Mouse (Mus musculus) intestine, postnatal 0 days (tissue): ENCODE data around the gene Celsr1. TPM values are rescaled to one million over a fixed set of nuclear protein-coding genes. Genes with fewer than 3 reads are reported as not detected.

Source experiments
- ATAC-seq: fragments of 200-750 bp; cut with Nextera tagmentation; 2 replicates; pipeline ENCODE4 v1.8.0; 2017; ENCODE audit warnings: mild to moderate bottlenecking, moderate TSS enrichment, moderate library complexity
- H3K27ac ChIP-seq: fragments of 300-500 bp; sonication (generic); 2 replicates; pipeline ENCODE4 v1.5.1; 2014; ENCODE audit warnings: mild to moderate bottlenecking, low read depth, low read length, moderate library complexity
- H3K27me3 ChIP-seq: fragments of 300-500 bp; sonication (generic); replicated peaks from 2 replicates; pipeline ENCODE4 v1.6.1; 2014; ENCODE audit warnings: low read length, mixed read lengths; ENCODE audit not compliant: control insufficient read depth, insufficient read depth
- H3K36me3 ChIP-seq: fragments of 300-500 bp; sonication (generic); 2 replicates; pipeline ENCODE4 v1.6.1; 2014; ENCODE audit warnings: mild to moderate bottlenecking, moderate library complexity; ENCODE audit not compliant: control insufficient read depth, insufficient read depth
- H3K4me1 ChIP-seq: fragments of 300-500 bp; sonication (generic); replicated peaks from 2 replicates; pipeline ENCODE4 v1.6.1; 2014; ENCODE audit warnings: antibody characterized with exemption, low read length, mixed read lengths; ENCODE audit not compliant: control insufficient read depth, insufficient read depth
- H3K4me2 ChIP-seq: fragments of 300-500 bp; sonication (generic); replicated peaks from 2 replicates; pipeline ENCODE4 v1.6.1; 2014; ENCODE audit warnings: low read depth, mild to moderate bottlenecking, moderate library complexity
- H3K4me3 ChIP-seq: fragments of 300-500 bp; sonication (generic); 2 replicates; pipeline ENCODE4 v1.5.1; 2014; ENCODE audit warnings: low read depth, low read length
- H3K9ac ChIP-seq: fragments of 300-500 bp; sonication (generic); 2 replicates; pipeline ENCODE4 v1.6.1; 2014; ENCODE audit warnings: mild to moderate bottlenecking, low read depth, low read length
- H3K9me3 ChIP-seq: fragments of 300-500 bp; sonication (generic); 2 replicates; pipeline ENCODE4 v1.6.1; 2016; ENCODE audit warnings: mixed run types; ENCODE audit not compliant: control insufficient read depth
- CTCF ChIP-seq: sonication (generic); IDR thresholded peaks from 2 replicates; pipeline ENCODE4 v1.5.1; 2016; ENCODE audit warnings: low read depth, mild to moderate bottlenecking, control low read depth, antibody characterized with exemption, moderate library complexity
- WGBS: fragments of 180-500 bp; shearing (Covaris S2); extraction: QIAGEN DNeasy Blood & Tissue Kit; methylation state at CpG from one replicate; pipeline ENCODE4 v1.1.7; 2014; 5-methylcytosine and 5-hydroxymethylcytosine counted together
- polyA plus RNA-seq: library from polyadenylated mRNA; unstranded; fragments of >200 nt; fragmentation: Nextera tagmentation; extraction: Ambion mirVana; gene quantifications from 2 replicates; pipeline ENCODE4 v1.2.1, GENCODE M21; 2015

Celsr1 gene
- polyA plus RNA-seq, 1 experiment from 2014 or later = 0.39 TPM

GRCm38 (mm10) chr15:85859490-85860031 lies 174.0 kb downstream of the Celsr1 start, which contains the start of gene Gtse1:
Gene Gtse1, plus strand, starts transcription at chr15:85859745.
- peaks cover 23% of the 10 kb centered on the region for H3K36me3 ChIP-seq
- TF ChIP-seq CTCF = no peak
- under 1% methylated on average over 42 of the region's 42 CpGs for WGBS
- H3K27ac ChIP-seq = no peak within 1 kb of the TSS
- no peaks in the 10 kb centered on the region for H3K27me3 ChIP-seq
- peak within 1 kb of the TSS; percentile 82 for H3K4me3 ChIP-seq
- no peaks in the 10 kb centered on the region for H3K9me3 ChIP-seq
- peak within 1 kb of the TSS; percentile 92 for H3K4me2 ChIP-seq
- ATAC-seq = peak; percentile 96
- 0 out of 2 replicates have a peak, but pooled peaks cover 4% of the 10 kb centered on the region for H3K4me1 ChIP-seq
- peak within 1 kb of the TSS; percentile 54 for H3K9ac ChIP-seq

- H3K4me3 ChIP-seq = peak overlapping the region; percentile 82
- ATAC-seq = peak; percentile 15; the same call in 1 of the 2 replicates
- no peak for TF ChIP-seq CTCF
- 0 out of 2 replicates have a peak, but pooled peaks cover 4% of the 10 kb centered on the region for H3K4me1 ChIP-seq
- H3K4me2 ChIP-seq = peak overlapping the region; percentile 92
- H3K9ac ChIP-seq = peak overlapping the region; percentile 54
- H3K27me3 ChIP-seq = no peaks in the 10 kb centered on the region
- 7% methylated on average over 15 of the region's 15 CpGs for WGBS
- no peaks in the 10 kb centered on the region for H3K9me3 ChIP-seq
- peaks cover 18% of the 10 kb centered on the region for H3K36me3 ChIP-seq
- no peak overlapping the region for H3K27ac ChIP-seq
These were observed 174.5 kb downstream of the Celsr1 start for GRCm38 (mm10) chr15:85858980-85859489.

- Histone ChIP-seq H3K36me3 (peaks cover 11% of the 10 kb centered on the region; the same call in 1 of the 2 replicates), H3K27ac (no peak overlapping the region), H3K4me2 (no peak overlapping the region), H3K4me1 (no peaks in the 10 kb centered on the region), H3K4me3 (no peak overlapping the region), H3K27me3 (no peaks in the 10 kb centered on the region), H3K9me3 (no peaks in the 10 kb centered on the region), H3K9ac (no peak overlapping the region)
- peak; percentile 45 for TF ChIP-seq CTCF
- ATAC-seq = no peak
- 85% methylated on average over 12 of the region's 12 CpGs for WGBS
These were observed 181.8 kb downstream of the Celsr1 start for GRCm38 (mm10) chr15:85851656-85852392.

Other genes starting within 250 kb of the Celsr1 start
- gene Cdpf1, start 222.1 kb downstream of the Celsr1 start, polyA plus RNA-seq = 48.6 and 49.9 TPM in 2 replicates
- gene Pkdrej, start 212.0 kb downstream of the Celsr1 start, polyA plus RNA-seq = 0.07 and 0.12 TPM in 2 replicates
- 8.6 and 10.4 TPM in 2 replicates for gene Ttc38, start 201.5 kb downstream of the Celsr1 start, polyA plus RNA-seq
- 4.2 and 4.6 TPM in 2 replicates for gene Gtse1, start 174.0 kb downstream of the Celsr1 start, polyA plus RNA-seq
- 13.6 and 14.4 TPM in 2 replicates for gene Trmu, start 154.5 kb downstream of the Celsr1 start, polyA plus RNA-seq
- gene Gramd4, start 23.9 kb upstream of the Celsr1 start, polyA plus RNA-seq = 5.6 and 6.4 TPM in 2 replicates
- gene Cerk, start 152.4 kb upstream of the Celsr1 start, polyA plus RNA-seq = 4.1 and 4.2 TPM in 2 replicates
- gene Tbc1d22a, start 180.7 kb upstream of the Celsr1 start, polyA plus RNA-seq = 15.3 and 16.7 TPM in 2 replicates